Mouse (Mus musculus): ENCODE data around the gene Ppp1r12a. TPM values are rescaled to one million over a fixed set of nuclear protein-coding genes. Genes with fewer than 3 reads are reported as not detected.

Gene Ppp1r12a
- polyA plus RNA-seq, 1 experiment from 2014 or later, result 88.9 TPM

DNA sequence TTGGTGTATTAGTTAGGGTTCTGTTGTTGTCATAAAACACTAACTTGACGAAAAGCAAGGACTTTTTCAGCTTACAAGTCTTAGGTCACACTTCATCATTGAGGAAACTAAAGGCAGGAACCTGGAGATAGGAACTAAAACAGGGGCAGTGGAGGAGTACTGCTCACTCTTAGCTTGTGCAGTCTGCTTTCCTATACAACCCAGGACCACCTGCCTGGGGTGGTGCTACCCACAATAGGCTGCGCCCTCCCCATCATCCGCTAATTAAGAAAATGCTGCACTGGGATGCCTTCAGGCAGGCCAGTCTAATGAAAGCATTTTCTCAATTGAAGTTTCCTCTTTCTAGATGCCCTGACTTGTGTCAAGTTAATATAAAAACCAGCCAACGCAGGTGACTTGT lies 40.1 kb downstream of the Ppp1r12a start:
- Histone ChIP-seq H3K4me3 (no peak overlapping the region), H3K9me3 (replicated peaks) (no peaks in the 10 kb centered on the region), H3K36me3 (peaks cover 19% of the 10 kb centered on the region), H3K9ac (no peak overlapping the region), H3K27me3 (no peaks in the 10 kb centered on the region), H3K27ac (no peak overlapping the region), H3K4me1 (replicated peaks) (no peaks in the 10 kb centered on the region), H3K4me2 (no peak overlapping the region)
- no peak for ATAC-seq (replicated peaks; ENCODE audit: insufficient number of reproducible peaks, insufficient read depth, low FRiP score, low read depth)
- 92% methylated on average over 4 of the region's 4 CpGs for WGBS

DNA sequence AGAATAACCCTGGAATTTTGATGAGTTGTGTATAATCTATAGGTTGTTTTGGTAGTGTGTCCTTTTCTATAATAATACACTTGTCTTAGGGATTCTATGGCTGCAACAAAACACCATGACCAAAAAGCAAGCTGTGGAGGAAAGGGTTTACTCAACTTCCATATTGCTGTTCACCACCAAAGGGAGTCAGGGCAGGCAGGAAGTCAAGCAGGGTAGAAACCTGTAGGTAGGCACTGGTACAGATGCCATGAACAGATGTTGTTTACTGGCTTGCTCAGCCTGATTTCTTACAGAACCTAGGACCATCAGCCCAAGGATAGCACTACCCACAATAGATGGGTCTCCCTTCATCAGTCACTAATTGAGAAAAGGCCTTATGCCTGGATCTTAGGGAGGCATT lies 41.4 kb downstream of the Ppp1r12a start:
- Histone ChIP-seq H3K4me2 (no peak overlapping the region), H3K9me3 (replicated peaks) (no peaks in the 10 kb centered on the region), H3K27me3 (no peaks in the 10 kb centered on the region), H3K27ac (no peak overlapping the region), H3K36me3 (peaks cover 19% of the 10 kb centered on the region), H3K4me3 (no peak overlapping the region), H3K4me1 (replicated peaks) (peaks cover 3% of the 10 kb centered on the region; the same call in 1 of the 2 replicates), H3K9ac (no peak overlapping the region)
- ATAC-seq (replicated peaks; ENCODE audit: insufficient number of reproducible peaks, insufficient read depth, low FRiP score, low read depth), result no peak

DNA sequence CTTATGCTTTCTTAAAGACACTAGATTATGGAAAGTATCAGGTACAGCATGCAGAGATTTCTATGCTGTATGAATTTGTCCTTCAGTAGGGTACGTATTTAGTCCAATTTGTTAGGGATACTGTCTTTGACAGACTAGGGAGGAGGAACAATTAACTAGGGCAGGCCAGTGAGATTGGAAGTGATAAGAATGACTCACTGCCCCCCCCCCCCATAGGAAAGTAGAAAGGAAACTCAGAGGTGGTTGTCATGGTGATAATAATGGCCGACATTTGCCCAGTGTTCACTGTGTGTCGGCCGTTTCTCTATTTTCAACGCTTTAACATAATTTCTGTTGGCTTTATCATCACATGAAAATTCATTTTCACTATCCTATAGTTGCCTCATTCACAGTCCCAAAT lies 47.4 kb downstream of the Ppp1r12a start:
- 79% methylated on average over 5 of the region's 5 CpGs for WGBS
- no peak for ATAC-seq (replicated peaks; ENCODE audit: insufficient number of reproducible peaks, insufficient read depth, low FRiP score, low read depth)

GRCm38 (mm10) chr10:108224413-108224812 lies 62.4 kb downstream of the Ppp1r12a start:
- no peak overlapping the region for H3K4me2 ChIP-seq
- no peaks in the 10 kb centered on the region for H3K27me3 ChIP-seq
- 85% methylated on average over 5 of the region's 5 CpGs for WGBS
- no peaks in the 10 kb centered on the region for H3K9me3 ChIP-seq (replicated peaks)
- ATAC-seq (replicated peaks; ENCODE audit: insufficient number of reproducible peaks, insufficient read depth, low FRiP score, low read depth), result no peak
- peaks cover 12% of the 10 kb centered on the region for H3K4me1 ChIP-seq (replicated peaks)
- no peak overlapping the region for H3K27ac ChIP-seq
- H3K4me3 ChIP-seq, result no peak overlapping the region
- no peak overlapping the region for H3K9ac ChIP-seq
- peaks cover 13% of the 10 kb centered on the region for H3K36me3 ChIP-seq

More for the DNA sequence above, 47.4 kb downstream of the Ppp1r12a start:
- Histone ChIP-seq H3K36me3 (peaks cover 7% of the 10 kb centered on the region; the same call in 1 of the 2 replicates), H3K27me3 (no peaks in the 10 kb centered on the region), H3K9me3 (replicated peaks) (no peaks in the 10 kb centered on the region), H3K27ac (no peak overlapping the region), H3K9ac (no peak overlapping the region), H3K4me3 (no peak overlapping the region), H3K4me2 (no peak overlapping the region), H3K4me1 (replicated peaks) (peaks cover 3% of the 10 kb centered on the region; the same call in 1 of the 2 replicates)

GRCm38 (mm10) chr10:108237049-108237448 lies 75.1 kb downstream of the Ppp1r12a start:
- Histone ChIP-seq H3K36me3 (peaks cover 53% of the 10 kb centered on the region), H3K27ac (no peak overlapping the region), H3K27me3 (no peaks in the 10 kb centered on the region), H3K4me1 (replicated peaks) (no peaks in the 10 kb centered on the region), H3K4me3 (no peak overlapping the region), H3K4me2 (no peak overlapping the region), H3K9ac (no peak overlapping the region), H3K9me3 (replicated peaks) (no peaks in the 10 kb centered on the region)
- no peak for ATAC-seq (replicated peaks; ENCODE audit: insufficient number of reproducible peaks, insufficient read depth, low FRiP score, low read depth)
- WGBS, result 87% methylated on average over 3 of the region's 3 CpGs

DNA sequence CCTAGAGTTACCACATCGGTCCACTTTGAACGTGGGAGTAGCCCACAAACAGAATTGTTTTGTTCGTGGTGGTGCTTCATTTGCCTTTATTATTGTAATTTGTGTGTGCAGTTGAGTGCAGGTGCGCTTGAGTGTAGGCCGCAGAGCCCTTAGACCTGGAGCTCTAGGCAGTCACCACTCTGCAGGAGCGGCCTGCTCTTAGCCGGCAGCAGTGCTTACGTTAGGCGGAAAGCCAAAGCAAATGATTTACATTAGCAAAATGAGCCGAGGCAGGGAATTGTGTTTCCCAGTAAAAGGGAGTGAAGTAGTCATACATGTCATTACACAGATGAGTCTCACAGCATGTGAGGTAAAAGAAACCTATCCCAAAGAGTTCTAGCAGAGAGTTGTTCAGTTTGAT lies 77.1 kb downstream of the Ppp1r12a start:
- no peak for ATAC-seq (replicated peaks; ENCODE audit: insufficient number of reproducible peaks, insufficient read depth, low FRiP score, low read depth)
- no peak overlapping the region for H3K4me3 ChIP-seq
- no peak overlapping the region for H3K4me2 ChIP-seq
- H3K9me3 ChIP-seq (replicated peaks), result no peaks in the 10 kb centered on the region
- no peaks in the 10 kb centered on the region for H3K4me1 ChIP-seq (replicated peaks)
- H3K27me3 ChIP-seq, result no peaks in the 10 kb centered on the region
- no peak overlapping the region for H3K27ac ChIP-seq
- peaks cover 51% of the 10 kb centered on the region for H3K36me3 ChIP-seq
- no peak overlapping the region for H3K9ac ChIP-seq
- 82% methylated on average over 10 of the region's 10 CpGs for WGBS

- no peak overlapping the region for H3K4me2 ChIP-seq
- H3K9me3 ChIP-seq (replicated peaks), result no peaks in the 10 kb centered on the region
- WGBS, result 48% methylated on average over 12 of the region's 12 CpGs
- H3K36me3 ChIP-seq, result peaks cover 28% of the 10 kb centered on the region
- peaks cover 2% of the 10 kb centered on the region for H3K4me1 ChIP-seq (replicated peaks)
- ATAC-seq (replicated peaks; ENCODE audit: insufficient number of reproducible peaks, insufficient read depth, low FRiP score, low read depth), result no peak
- H3K9ac ChIP-seq, result no peak overlapping the region
- no peak overlapping the region for H3K27ac ChIP-seq
- no peaks in the 10 kb centered on the region for H3K27me3 ChIP-seq
- no peak overlapping the region for H3K4me3 ChIP-seq
Measured at GRCm38 (mm10) chr10:108250710-108251109, 88.7 kb downstream of the Ppp1r12a start.

DNA sequence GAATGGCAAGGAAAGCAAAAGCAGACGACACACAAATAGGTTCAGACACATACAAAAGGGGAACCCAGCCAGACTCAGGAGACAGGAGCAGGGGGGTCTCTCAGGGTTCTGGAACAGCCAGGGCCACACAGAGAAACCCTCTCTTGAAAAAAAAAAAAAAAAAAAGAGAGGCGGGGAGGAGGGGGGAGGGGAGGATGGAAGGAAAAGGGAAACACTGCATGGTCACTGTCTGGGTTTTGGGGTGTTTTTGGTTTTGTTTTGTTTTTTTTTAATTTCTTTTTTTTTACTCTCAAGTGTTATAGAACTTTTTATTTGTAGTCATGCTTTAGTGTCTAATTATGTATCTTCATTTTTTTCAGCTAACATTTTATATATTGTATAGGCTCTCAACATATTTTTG lies 89.2 kb downstream of the Ppp1r12a start:
- Histone ChIP-seq H3K4me1 (replicated peaks) (peaks cover 6% of the 10 kb centered on the region), H3K27me3 (no peaks in the 10 kb centered on the region), H3K9me3 (replicated peaks) (no peaks in the 10 kb centered on the region), H3K9ac (no peak overlapping the region), H3K4me3 (no peak overlapping the region), H3K27ac (no peak overlapping the region), H3K4me2 (no peak overlapping the region), H3K36me3 (peaks cover 30% of the 10 kb centered on the region)
- no peak for ATAC-seq (replicated peaks; ENCODE audit: insufficient number of reproducible peaks, insufficient read depth, low FRiP score, low read depth)
- 40% methylated on average over 2 of the region's 2 CpGs for WGBS

GRCm38 (mm10) chr10:108255812-108256376 lies 93.9 kb downstream of the Ppp1r12a start:
- H3K36me3 ChIP-seq, result peaks cover 28% of the 10 kb centered on the region
- WGBS, result 38% methylated on average over 7 of the region's 7 CpGs
- H3K9me3 ChIP-seq (replicated peaks), result no peaks in the 10 kb centered on the region
- no peak overlapping the region for H3K9ac ChIP-seq
- no peak overlapping the region for H3K4me3 ChIP-seq
- no peak overlapping the region for H3K4me2 ChIP-seq
- no peaks in the 10 kb centered on the region for H3K27me3 ChIP-seq
- ATAC-seq (replicated peaks; ENCODE audit: insufficient number of reproducible peaks, insufficient read depth, low FRiP score, low read depth), result no peak
- H3K4me1 ChIP-seq (replicated peaks), result peaks cover 6% of the 10 kb centered on the region
- peak overlapping the region; percentile 26 for H3K27ac ChIP-seq

- Histone ChIP-seq H3K9ac (no peak overlapping the region), H3K27ac (no peak overlapping the region), H3K27me3 (no peaks in the 10 kb centered on the region), H3K9me3 (replicated peaks) (no peaks in the 10 kb centered on the region), H3K4me1 (replicated peaks) (peaks cover 3% of the 10 kb centered on the region), H3K4me2 (no peak overlapping the region), H3K36me3 (peaks cover 48% of the 10 kb centered on the region), H3K4me3 (no peak overlapping the region)
- 90% methylated on average over 10 of the region's 10 CpGs for WGBS
- no peak for ATAC-seq (replicated peaks; ENCODE audit: insufficient number of reproducible peaks, insufficient read depth, low FRiP score, low read depth)
Measured at GRCm38 (mm10) chr10:108260931-108261330, 98.9 kb downstream of the Ppp1r12a start.

GRCm38 (mm10) chr10:108264641-108265040 lies 102.6 kb downstream of the Ppp1r12a start:
- no peak overlapping the region for H3K27ac ChIP-seq
- no peak overlapping the region for H3K4me3 ChIP-seq
- H3K4me2 ChIP-seq, result no peak overlapping the region
- H3K9ac ChIP-seq, result no peak overlapping the region
- H3K4me1 ChIP-seq (replicated peaks), result no peaks in the 10 kb centered on the region
- peaks cover 56% of the 10 kb centered on the region for H3K36me3 ChIP-seq
- ATAC-seq (replicated peaks; ENCODE audit: insufficient number of reproducible peaks, insufficient read depth, low FRiP score, low read depth), result no peak
- H3K27me3 ChIP-seq, result no peaks in the 10 kb centered on the region
- no peaks in the 10 kb centered on the region for H3K9me3 ChIP-seq (replicated peaks)
- WGBS, result 95% methylated on average over 27 of the region's 27 CpGs

- WGBS, result 62% methylated on average over 7 of the region's 7 CpGs
- Histone ChIP-seq H3K9me3 (replicated peaks) (no peaks in the 10 kb centered on the region), H3K4me1 (replicated peaks) (no peaks in the 10 kb centered on the region), H3K4me3 (no peak overlapping the region), H3K9ac (no peak overlapping the region), H3K36me3 (peaks cover 56% of the 10 kb centered on the region), H3K4me2 (no peak overlapping the region), H3K27me3 (no peaks in the 10 kb centered on the region), H3K27ac (no peak overlapping the region)
- ATAC-seq (replicated peaks; ENCODE audit: insufficient number of reproducible peaks, insufficient read depth, low FRiP score, low read depth), result no peak
Measured at GRCm38 (mm10) chr10:108271201-108271600, 109.2 kb downstream of the Ppp1r12a start.
